Mouse (Mus musculus) Patski (cell line): ENCODE results near the gene Ubxn10. TPM values are rescaled to one million over a fixed set of nuclear protein-coding genes. Genes with fewer than 3 reads are reported as not detected.

ENCODE experiments used
- ATAC-seq: fragments of 100-300 bp; one replicate; pipeline ENCODE4 v1.8.0; 2021
- CTCF ChIA-PET: fragments of 350-600 bp; sonication (Branson Sonifier 250); formaldehyde crosslinking; loops from one replicate; lab custom pipeline; 2022; ENCODE audit warnings: inconsistent platforms; lab: Charles Lee
- POLR2A ChIA-PET: fragments of 350-600 bp; sonication (Branson Sonifier 250); formaldehyde crosslinking; loops from one replicate; lab custom pipeline; 2022; ENCODE audit warnings: antibody characterized with exemption, inconsistent platforms; lab: Charles Lee
- DNase-seq: peaks from one replicate; pipeline ENCODE4 v3.0.0-alpha.2; 2011; ENCODE audit warnings: low read depth, low spot score
- H3K27me3 ChIP-seq: fragments of 371-371 bp; one replicate; pipeline ENCODE4 v1.5.1; 2021
- CTCF ChIP-seq: fragments of 100-300 bp; IDR thresholded peaks from one replicate; pipeline ENCODE4 v1.5.1; 2021
- in situ Hi-C: fragments of 300-500 bp; cut with MboI; formaldehyde crosslinking; loops from 3 replicates; pipeline ENCODE4 v1.11.1; 2018; ENCODE audit warnings: low pct_unique_long_range_greater_than_20kb, mixed read lengths
- polyA plus RNA-seq: library from polyadenylated mRNA; unstranded; gene quantifications from one replicate; pipeline ENCODE4 v1.2.3, GENCODE M21; 2021

Gene Ubxn10
- not detected for polyA plus RNA-seq

DNA sequence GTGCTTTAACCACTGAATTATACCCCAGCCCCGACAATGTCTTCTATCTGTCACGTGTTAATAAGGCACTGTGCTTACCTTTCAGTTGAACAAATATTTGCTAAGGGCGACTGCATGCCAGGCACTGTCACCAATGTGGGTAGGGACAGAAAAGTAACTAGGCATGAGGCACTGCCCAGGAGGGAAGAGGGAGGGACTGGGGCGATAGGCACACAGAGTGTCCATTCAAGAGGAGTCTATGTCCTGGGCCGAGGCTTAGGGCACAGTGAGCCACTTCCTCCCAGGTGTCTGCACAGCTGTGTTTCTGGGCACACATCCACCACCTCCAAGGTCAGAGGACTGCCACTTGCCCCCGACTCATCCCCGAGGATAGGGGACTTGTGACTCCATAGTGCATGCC, at the start of gene Ubxn10:
Gene Ubxn10, minus strand, starts transcription at position 137 of the 400 bp plus-strand sequence.
- ATAC-seq (no peak), DNase-seq (no peak)
- no peak for TF ChIP-seq CTCF
- ChIA-PET POLR2A (no interaction called here), CTCF (no interaction called here)
- H3K27me3 ChIP-seq: peaks cover 21% of the 10 kb centered on the region
- in situ Hi-C loops: no loop called here

GRCm38 (mm10) chr4:138786141-138786540, 49.2 kb upstream of the Ubxn10 start:
- TF ChIP-seq CTCF: no peak
- no peaks in the 10 kb centered on the region for H3K27me3 ChIP-seq
- CTCF ChIA-PET: no interaction called here
- POLR2A ChIA-PET: no interaction called here
- no peak for ATAC-seq
- in situ Hi-C loops: no loop called here
- no peak for DNase-seq

- TF ChIP-seq CTCF: no peak
- POLR2A ChIA-PET: no interaction called here
- in situ Hi-C loops: no loop called here
- no peaks in the 10 kb centered on the region for H3K27me3 ChIP-seq
- DNase-seq (no peak), ATAC-seq (no peak)
- CTCF ChIA-PET: no interaction called here
Observed at GRCm38 (mm10) chr4:138785721-138786120, 48.8 kb upstream of the Ubxn10 start.

GRCm38 (mm10) chr4:138782098-138782497, 45.1 kb upstream of the Ubxn10 start:
- DNase-seq: no peak
- ChIA-PET POLR2A (no interaction called here), CTCF (no interaction called here)
- ATAC-seq: no peak
- in situ Hi-C loops: no loop called here
- TF ChIP-seq CTCF: no peak
- peaks cover 6% of the 10 kb centered on the region for H3K27me3 ChIP-seq

- ChIA-PET POLR2A (interaction anchor here (0.6 kb wide), 1 partner anchor 78 kb away, joined by 3 read pairs; no protein-coding TSS in a partner anchor), CTCF (no interaction called here)
- in situ Hi-C loops: no loop called here
Observed at GRCm38 (mm10) chr4:138780300-138780699, 43.3 kb upstream of the Ubxn10 start.

GRCm38 (mm10) chr4:138777417-138778407, 40.7 kb upstream of the Ubxn10 start:
- ChIA-PET POLR2A (no interaction called here), CTCF (no interaction called here)
- ATAC-seq (no peak), DNase-seq (no peak)
- no peak for TF ChIP-seq CTCF
- in situ Hi-C loops: no loop called here
- peaks cover 6% of the 10 kb centered on the region for H3K27me3 ChIP-seq

More at GRCm38 (mm10) chr4:138780300-138780699, 43.3 kb upstream of the Ubxn10 start:
- no peak for DNase-seq
- TF ChIP-seq CTCF: no peak
- no peak for ATAC-seq
- H3K27me3 ChIP-seq: peaks cover 6% of the 10 kb centered on the region

DNA sequence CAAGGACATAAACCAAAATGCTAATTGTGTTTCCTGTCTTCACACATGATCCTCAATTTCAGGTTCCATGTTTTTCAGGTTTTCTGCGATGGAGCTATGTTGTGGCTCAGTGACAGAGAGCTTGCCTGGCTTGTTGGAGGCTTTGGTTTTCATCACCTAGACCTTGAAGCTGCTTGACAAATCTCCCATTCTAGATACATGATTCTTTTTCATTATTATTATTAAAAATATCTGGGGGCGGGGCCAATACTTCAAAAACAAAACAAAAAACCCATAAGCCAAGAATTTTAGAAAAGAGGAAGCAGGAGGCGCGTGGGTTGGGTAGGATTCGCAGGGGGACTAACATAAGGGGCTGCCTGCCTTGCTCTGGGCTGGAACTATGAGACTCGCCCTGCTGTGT, 38.5 kb upstream of the Ubxn10 start, which contains the start of gene Pla2g2d:
Gene Pla2g2d, plus strand, starts transcription at position 301 of the 400 bp plus-strand sequence.
- no peak for TF ChIP-seq CTCF
- ChIA-PET POLR2A (no interaction called here), CTCF (no interaction called here)
- DNase-seq: no peak
- H3K27me3 ChIP-seq: peaks cover 6% of the 10 kb centered on the region
- ATAC-seq: no peak
- in situ Hi-C loops: no loop called here

DNA sequence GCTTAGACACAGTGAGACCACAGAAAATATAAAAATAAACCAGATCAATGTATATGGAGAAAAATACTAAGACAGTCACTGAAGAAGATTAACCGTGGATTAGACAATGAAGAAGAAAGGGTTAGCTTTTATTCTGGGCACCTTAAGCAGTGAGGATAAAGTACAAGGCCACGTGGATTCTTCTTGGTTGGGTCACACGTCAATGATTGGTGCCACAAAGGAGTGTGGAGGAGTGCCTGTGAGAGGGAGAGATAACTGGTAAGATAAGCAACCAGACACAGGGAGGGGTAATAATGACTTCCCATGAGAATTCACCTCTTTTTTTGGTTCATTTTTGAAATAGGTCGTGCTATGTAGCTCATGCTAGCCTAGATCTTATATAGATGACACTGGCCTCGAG, 35.4 kb upstream of the Ubxn10 start:
- TF ChIP-seq CTCF: no peak
- H3K27me3 ChIP-seq: no peaks in the 10 kb centered on the region
- in situ Hi-C loops: no loop called here
- ATAC-seq (no peak), DNase-seq (no peak)
- POLR2A ChIA-PET: no interaction called here
- CTCF ChIA-PET: no interaction called here

GRCm38 (mm10) chr4:138771970-138772369, 35.0 kb upstream of the Ubxn10 start:
- DNase-seq: no peak
- in situ Hi-C loops: no loop called here
- ChIA-PET POLR2A (no interaction called here), CTCF (interaction anchor here (0.9 kb wide), 1 partner anchor 325 kb away, joined by 3 read pairs; no protein-coding TSS in a partner anchor)
- no peak for TF ChIP-seq CTCF
- no peak for ATAC-seq
- H3K27me3 ChIP-seq: no peaks in the 10 kb centered on the region

DNA sequence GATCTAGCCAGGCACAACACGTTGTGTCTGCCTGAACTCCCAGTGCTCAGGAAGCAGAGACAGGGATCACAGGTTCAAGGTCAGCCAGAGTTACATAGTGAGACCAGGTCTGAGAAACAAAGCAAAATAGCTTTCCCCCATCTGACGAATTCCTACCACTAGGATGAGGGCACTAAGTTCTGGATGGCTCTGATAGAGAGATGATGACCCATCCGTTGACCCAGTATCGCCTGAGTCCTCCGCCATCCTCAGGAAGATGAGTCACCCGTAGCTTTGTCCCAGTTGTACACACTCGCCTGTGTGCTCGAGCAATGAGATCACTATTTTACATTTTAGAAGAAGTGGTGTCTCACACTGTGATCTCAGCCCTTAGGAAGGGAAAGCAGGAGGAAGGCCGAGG, 25.3 kb upstream of the Ubxn10 start:
- ChIA-PET POLR2A (no interaction called here), CTCF (no interaction called here)
- no peak for TF ChIP-seq CTCF
- H3K27me3 ChIP-seq: peaks cover 4% of the 10 kb centered on the region
- no peak for DNase-seq
- ATAC-seq: no peak
- in situ Hi-C loops: no loop called here

DNA sequence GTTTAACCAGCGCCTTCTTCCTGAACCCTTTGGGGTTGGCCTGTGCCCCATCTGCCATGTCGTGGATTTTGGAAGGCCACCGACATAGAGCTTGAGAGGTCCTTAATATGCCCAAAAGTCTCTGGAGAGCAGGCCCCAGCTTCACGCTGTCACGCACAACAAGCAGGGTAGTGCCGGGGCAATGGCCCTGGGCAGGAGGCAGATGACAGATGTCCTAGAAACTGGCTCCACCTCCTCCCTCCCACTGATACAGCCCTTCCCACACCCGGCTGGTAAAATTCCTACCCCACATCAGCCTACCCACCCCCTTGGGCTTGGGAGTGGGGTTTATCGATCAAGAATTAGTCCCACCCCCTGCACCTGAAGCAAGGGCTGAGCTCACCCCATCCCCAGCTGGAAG, 20.4 kb upstream of the Ubxn10 start, which contains the start of gene Pla2g2f:
Gene Pla2g2f, minus strand, starts transcription at position 211 of the 400 bp plus-strand sequence.
- ChIA-PET POLR2A (no interaction called here), CTCF (no interaction called here)
- no peak for DNase-seq
- in situ Hi-C loops: no loop called here
- no peak for ATAC-seq
- no peak for TF ChIP-seq CTCF
- no peaks in the 10 kb centered on the region for H3K27me3 ChIP-seq
